Mouse (Mus musculus) lung, postnatal 0 days (tissue): ENCODE results near the gene Wnt1.

Experiments used
- CTCF ChIP-seq: IDR thresholded peaks from 2 replicates; pipeline ENCODE4 v1.5.1; 2016; ENCODE audit warnings: antibody characterized with exemption, mild to moderate bottlenecking
- EP300 ChIP-seq: IDR thresholded peaks from 2 replicates; pipeline ENCODE4 v1.6.1; 2016; ENCODE audit warnings: antibody characterized with exemption, mild to moderate bottlenecking, control low read depth

DNA sequence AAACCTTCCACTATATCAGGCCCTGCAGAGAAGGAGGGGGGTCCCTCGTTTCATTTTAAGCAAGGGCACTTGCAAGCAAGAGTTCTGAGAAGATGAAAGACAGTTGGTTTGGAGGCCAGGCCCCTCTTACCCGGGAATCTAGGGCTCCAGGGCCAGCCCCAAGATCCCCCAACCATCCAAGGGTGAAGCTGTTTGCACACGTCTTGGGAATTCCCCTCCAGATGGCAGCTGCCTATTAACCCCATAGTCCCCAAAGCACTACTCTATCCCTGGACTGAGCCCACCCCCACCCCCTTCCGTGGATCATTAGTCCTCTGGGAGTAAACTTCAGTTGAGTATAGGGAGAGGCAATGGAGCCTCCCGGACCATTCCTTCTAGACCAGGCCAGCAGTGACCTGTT is 14.1 kb upstream of the Wnt1 start:
- TF ChIP-seq EP300 (no peak), CTCF (no peak)
